Mouse (Mus musculus): ENCODE measurements around the gene Stat2.
A peak's percentile ranks its signal among the peaks of the same experiment; 100 is the strongest.
"Not testable (repeated sequence)": the region's sequence is repeated elsewhere in the genome, so short reads cannot be mapped to it uniquely, and the experiment has no call there.

Gene Stat2

GRCm38 (mm10) chr10:128298243-128298642 lies 27.9 kb downstream of the Stat2 start:
- no peak for DNase-seq (ENCODE audit: low spot score)

- DNase-seq (ENCODE audit: low spot score) = no peak
Observed at GRCm38 (mm10) chr10:128298702-128299171, 28.4 kb downstream of the Stat2 start, which contains the start of gene Il23a. TSS of gene Il23a (minus strand) at chr10:128298752.

- DNase-seq (ENCODE audit: low spot score) = peak; percentile 12
Observed at GRCm38 (mm10) chr10:128302357-128302756, 32.0 kb downstream of the Stat2 start.

- no peak for DNase-seq (ENCODE audit: low spot score)
Observed at GRCm38 (mm10) chr10:128302785-128303125, 32.4 kb downstream of the Stat2 start.

GRCm38 (mm10) chr10:128303126-128304021 lies 33.0 kb downstream of the Stat2 start, which contains the start of gene Pan2:
TSS of gene Pan2 (plus strand) at chr10:128303335.
- DNase-seq (ENCODE audit: low spot score) = peak; percentile 100

GRCm38 (mm10) chr10:128309654-128310053 lies 39.3 kb downstream of the Stat2 start:
- DNase-seq (ENCODE audit: low spot score) = no peak

GRCm38 (mm10) chr10:128310177-128310576 lies 39.8 kb downstream of the Stat2 start:
- no peak for DNase-seq (ENCODE audit: low spot score)

GRCm38 (mm10) chr10:128310902-128311301 lies 40.5 kb downstream of the Stat2 start:
- DNase-seq (ENCODE audit: low spot score) = no peak

GRCm38 (mm10) chr10:128315578-128315977 lies 45.2 kb downstream of the Stat2 start:
- DNase-seq (ENCODE audit: low spot score) = no peak

GRCm38 (mm10) chr10:128321641-128322040 lies 51.3 kb downstream of the Stat2 start:
- peak; percentile 37 for DNase-seq (ENCODE audit: low spot score)

- DNase-seq (ENCODE audit: low spot score) = peak; percentile 98
Observed at GRCm38 (mm10) chr10:128322141-128323108, 52.1 kb downstream of the Stat2 start, which contains the start of gene Cnpy2. TSS of gene Cnpy2 (plus strand) at chr10:128322459.

- no peak for DNase-seq (ENCODE audit: low spot score)
Observed at GRCm38 (mm10) chr10:128323516-128323915, 53.2 kb downstream of the Stat2 start.

GRCm38 (mm10) chr10:128326825-128327224 lies 56.5 kb downstream of the Stat2 start:
- DNase-seq (ENCODE audit: low spot score) = no peak

- no peak for DNase-seq (ENCODE audit: low spot score)
Observed at GRCm38 (mm10) chr10:128327610-128328009, 57.3 kb downstream of the Stat2 start.

GRCm38 (mm10) chr10:128332358-128333249 lies 62.2 kb downstream of the Stat2 start:
- not testable (repeated sequence) for DNase-seq (ENCODE audit: low spot score)

- DNase-seq (ENCODE audit: low spot score) = peak; percentile 88
Observed at GRCm38 (mm10) chr10:128335582-128335981, 65.2 kb downstream of the Stat2 start.

GRCm38 (mm10) chr10:128336195-128336594 lies 65.8 kb downstream of the Stat2 start:
- DNase-seq (ENCODE audit: low spot score) = no peak

GRCm38 (mm10) chr10:128336597-128336996 lies 66.2 kb downstream of the Stat2 start:
- DNase-seq (ENCODE audit: low spot score) = no peak

- DNase-seq (ENCODE audit: low spot score) = peak; percentile 99
Observed at GRCm38 (mm10) chr10:128337306-128338181, 67.2 kb downstream of the Stat2 start, which contains the start of gene Cs. TSS of gene Cs (plus strand) at chr10:128337734.

GRCm38 (mm10) chr10:128338415-128338814 lies 68.1 kb downstream of the Stat2 start:
- no peak for DNase-seq (ENCODE audit: low spot score)

Measured in embryo, embryonic 10.5 days (tissue).